Mouse (Mus musculus): ENCODE data around the gene Gsdme. TPM values are rescaled to one million over a fixed set of nuclear protein-coding genes. Genes with fewer than 3 reads are reported as not detected.
A peak's percentile ranks its signal among the peaks of the same experiment; 100 is the strongest.

The Gsdme gene
- polyA plus RNA-seq, 2 experiments = 4.7 to 34.3 TPM

- no peaks in the 10 kb centered on the region for H3K27me3 ChIP-seq (ENCODE audit: control insufficient read depth, insufficient read depth, low read length)
- H3K4me3 ChIP-seq (replicated peaks; ENCODE audit: low read length) = peak overlapping the region; percentile 53
- no peaks in the 10 kb centered on the region for H3K9me3 ChIP-seq (ENCODE audit: control insufficient read depth, low read length)
- 2% methylated on average over 6 of the region's 6 CpGs for WGBS
- H3K4me1 ChIP-seq (ENCODE audit: control insufficient read depth, insufficient read depth, low read length) = peaks cover 6% of the 10 kb centered on the region; the same call in 1 of the 2 replicates
- peak overlapping the region; percentile 72 for H3K9ac ChIP-seq (ENCODE audit: low read depth, low read length, severe bottlenecking)
- TF ChIP-seq POLR2A (IDR thresholded peaks at IDR 0.05; ENCODE audit: borderline replicate concordance, extremely low read depth, insufficient read depth, insufficient read length) = no peak
- no peaks in the 10 kb centered on the region for H3K36me3 ChIP-seq (ENCODE audit: control insufficient read depth, insufficient read depth, low read length)
- ATAC-seq (ENCODE audit: low FRiP score, low read depth) (peak; percentile 42; the same call in 1 of the 2 replicates), DNase-seq (ENCODE audit: low spot score) (no peak)
- H3K4me2 ChIP-seq (replicated peaks; ENCODE audit: low read depth, low read length, severe bottlenecking) = peak overlapping the region; percentile 80
- H3K27ac ChIP-seq (replicated peaks; ENCODE audit: low read depth, low read length) = 0 out of 2 replicates have a peak overlapping the region, but pooled peaks have one; percentile 38
These were observed 1.8 kb downstream of the Gsdme start for GRCm38 (mm10) chr6:50261922-50262261.

- 4% methylated on average over 18 of the region's 35 CpGs for WGBS
- Histone ChIP-seq H3K9me3 (ENCODE audit: control insufficient read depth, low read length) (no peaks in the 10 kb centered on the region), H3K4me3 (replicated peaks; ENCODE audit: low read length) (peak overlapping the region; percentile 53), H3K9ac (ENCODE audit: low read depth, low read length, severe bottlenecking) (peak overlapping the region; percentile 72), H3K27me3 (ENCODE audit: control insufficient read depth, insufficient read depth, low read length) (no peaks in the 10 kb centered on the region), H3K36me3 (ENCODE audit: control insufficient read depth, insufficient read depth, low read length) (no peaks in the 10 kb centered on the region), H3K27ac (replicated peaks; ENCODE audit: low read depth, low read length) (0 out of 2 replicates have a peak overlapping the region, but pooled peaks have one; percentile 38), H3K4me2 (replicated peaks; ENCODE audit: low read depth, low read length, severe bottlenecking) (peak overlapping the region; percentile 80), H3K4me1 (ENCODE audit: control insufficient read depth, insufficient read depth, low read length) (peaks cover 6% of the 10 kb centered on the region; the same call in 1 of the 2 replicates)
- DNase-seq (ENCODE audit: low spot score) = peak; percentile 73
- TF ChIP-seq POLR2A (IDR thresholded peaks at IDR 0.05; ENCODE audit: borderline replicate concordance, extremely low read depth, insufficient read depth, insufficient read length) = 0 out of 2 replicates have a peak, but pooled peaks have one; percentile 45
- peak; percentile 87 for ATAC-seq (ENCODE audit: low FRiP score, low read depth)
These were observed 2.3 kb downstream of the Gsdme start for GRCm38 (mm10) chr6:50261201-50261921.

- H3K4me3 ChIP-seq (replicated peaks; ENCODE audit: low read length) = no peak overlapping the region
- no peak overlapping the region for H3K4me2 ChIP-seq (replicated peaks; ENCODE audit: low read depth, low read length, severe bottlenecking)
- H3K9ac ChIP-seq (ENCODE audit: low read depth, low read length, severe bottlenecking) = no peak overlapping the region
- TF ChIP-seq POLR2A (IDR thresholded peaks at IDR 0.05; ENCODE audit: borderline replicate concordance, extremely low read depth, insufficient read depth, insufficient read length) = no peak
- H3K36me3 ChIP-seq (ENCODE audit: control insufficient read depth, insufficient read depth, low read length) = no peaks in the 10 kb centered on the region
- ATAC-seq (ENCODE audit: low FRiP score, low read depth) (no peak), DNase-seq (ENCODE audit: low spot score) (no peak)
- H3K27me3 ChIP-seq (ENCODE audit: control insufficient read depth, insufficient read depth, low read length) = no peaks in the 10 kb centered on the region
- H3K4me1 ChIP-seq (ENCODE audit: control insufficient read depth, insufficient read depth, low read length) = no peaks in the 10 kb centered on the region
- no peak overlapping the region for H3K27ac ChIP-seq (replicated peaks; ENCODE audit: low read depth, low read length)
- 80% methylated on average over 5 of the region's 5 CpGs for WGBS
- H3K9me3 ChIP-seq (ENCODE audit: control insufficient read depth, low read length) = no peaks in the 10 kb centered on the region
These were observed 8.3 kb downstream of the Gsdme start for GRCm38 (mm10) chr6:50255356-50255755.

GRCm38 (mm10) chr6:50254723-50255184 is 8.9 kb downstream of the Gsdme start:
- H3K4me1 ChIP-seq (ENCODE audit: control insufficient read depth, insufficient read depth, low read length) = no peaks in the 10 kb centered on the region
- H3K4me2 ChIP-seq (replicated peaks; ENCODE audit: low read depth, low read length, severe bottlenecking) = no peak overlapping the region
- no peaks in the 10 kb centered on the region for H3K36me3 ChIP-seq (ENCODE audit: control insufficient read depth, insufficient read depth, low read length)
- no peaks in the 10 kb centered on the region for H3K27me3 ChIP-seq (ENCODE audit: control insufficient read depth, insufficient read depth, low read length)
- 74% methylated on average over 10 of the region's 10 CpGs for WGBS
- H3K4me3 ChIP-seq (replicated peaks; ENCODE audit: low read length) = no peak overlapping the region
- TF ChIP-seq POLR2A (IDR thresholded peaks at IDR 0.05; ENCODE audit: borderline replicate concordance, extremely low read depth, insufficient read depth, insufficient read length) = no peak
- DNase-seq (ENCODE audit: low spot score) (no peak), ATAC-seq (ENCODE audit: low FRiP score, low read depth) (no peak)
- H3K9ac ChIP-seq (ENCODE audit: low read depth, low read length, severe bottlenecking) = no peak overlapping the region
- H3K27ac ChIP-seq (replicated peaks; ENCODE audit: low read depth, low read length) = no peak overlapping the region
- no peaks in the 10 kb centered on the region for H3K9me3 ChIP-seq (ENCODE audit: control insufficient read depth, low read length)

GRCm38 (mm10) chr6:50252690-50253089 is 11.0 kb downstream of the Gsdme start:
- H3K9me3 ChIP-seq (ENCODE audit: control insufficient read depth, low read length) = no peaks in the 10 kb centered on the region
- no peaks in the 10 kb centered on the region for H3K27me3 ChIP-seq (ENCODE audit: control insufficient read depth, insufficient read depth, low read length)
- 65% methylated on average over 5 of the region's 5 CpGs for WGBS
- TF ChIP-seq POLR2A (IDR thresholded peaks at IDR 0.05; ENCODE audit: borderline replicate concordance, extremely low read depth, insufficient read depth, insufficient read length) = no peak
- H3K36me3 ChIP-seq (ENCODE audit: control insufficient read depth, insufficient read depth, low read length) = no peaks in the 10 kb centered on the region
- H3K9ac ChIP-seq (ENCODE audit: low read depth, low read length, severe bottlenecking) = no peak overlapping the region
- no peak for DNase-seq (ENCODE audit: low spot score)
- H3K27ac ChIP-seq (replicated peaks; ENCODE audit: low read depth, low read length) = no peak overlapping the region
- H3K4me1 ChIP-seq (ENCODE audit: control insufficient read depth, insufficient read depth, low read length) = no peaks in the 10 kb centered on the region
- no peak overlapping the region for H3K4me2 ChIP-seq (replicated peaks; ENCODE audit: low read depth, low read length, severe bottlenecking)
- H3K4me3 ChIP-seq (replicated peaks; ENCODE audit: low read length) = no peak overlapping the region
- ATAC-seq (ENCODE audit: low FRiP score, low read depth) = no peak
